Mouse (Mus musculus): ENCODE data around the gene Map3k3. TPM values are rescaled to one million over a fixed set of nuclear protein-coding genes. Genes with fewer than 3 reads are reported as not detected.
A peak's percentile ranks its signal among the peaks of the same experiment; 100 is the strongest.

Gene Map3k3
- polyA plus RNA-seq, 1 experiment from 2014 or later = 27.3 TPM

GRCm38 (mm10) chr11:106134580-106135528 lies 50.4 kb downstream of the Map3k3 start:
- ATAC-seq (ENCODE audit: insufficient number of reproducible peaks, insufficient read depth, low FRiP score, low TSS enrichment, low read depth) = no peak
- H3K27me3 ChIP-seq = no peaks in the 10 kb centered on the region
- no peak overlapping the region for H3K4me3 ChIP-seq (replicated peaks)
- H3K27ac ChIP-seq = peak overlapping the region; percentile 20; the same call in 1 of the 2 replicates
- H3K36me3 ChIP-seq = peaks cover 62% of the 10 kb centered on the region
- WGBS = 48% methylated on average over 8 of the region's 8 CpGs
- no peak overlapping the region for H3K9ac ChIP-seq (replicated peaks)
- no peaks in the 10 kb centered on the region for H3K4me1 ChIP-seq (replicated peaks)
- H3K9me3 ChIP-seq = no peaks in the 10 kb centered on the region
- H3K4me2 ChIP-seq = no peak overlapping the region

GRCm38 (mm10) chr11:106151219-106151618 lies 66.8 kb downstream of the Map3k3 start:
- no peak for ATAC-seq (ENCODE audit: insufficient number of reproducible peaks, insufficient read depth, low FRiP score, low TSS enrichment, low read depth)
- Histone ChIP-seq H3K36me3 (peaks cover 91% of the 10 kb centered on the region), H3K4me3 (replicated peaks) (no peak overlapping the region), H3K4me2 (no peak overlapping the region), H3K9ac (replicated peaks) (no peak overlapping the region), H3K9me3 (no peaks in the 10 kb centered on the region), H3K27ac (no peak overlapping the region), H3K4me1 (replicated peaks) (peaks cover 6% of the 10 kb centered on the region; the same call in 1 of the 2 replicates), H3K27me3 (no peaks in the 10 kb centered on the region)
- 84% methylated on average over 3 of the region's 3 CpGs for WGBS

- 83% methylated on average over 8 of the region's 8 CpGs for WGBS
These were observed 67.7 kb downstream of the Map3k3 start for GRCm38 (mm10) chr11:106152132-106152531.

GRCm38 (mm10) chr11:106154091-106154490 lies 69.7 kb downstream of the Map3k3 start:
- Histone ChIP-seq H3K9me3 (no peaks in the 10 kb centered on the region), H3K4me1 (replicated peaks) (peaks cover 28% of the 10 kb centered on the region), H3K27ac (no peak overlapping the region), H3K4me2 (no peak overlapping the region), H3K9ac (replicated peaks) (no peak overlapping the region), H3K4me3 (replicated peaks) (no peak overlapping the region), H3K27me3 (no peaks in the 10 kb centered on the region), H3K36me3 (peaks cover 97% of the 10 kb centered on the region)
- ATAC-seq (ENCODE audit: insufficient number of reproducible peaks, insufficient read depth, low FRiP score, low TSS enrichment, low read depth) = no peak
- WGBS = 78% methylated on average over 5 of the region's 5 CpGs

More at GRCm38 (mm10) chr11:106152132-106152531, 67.7 kb downstream of the Map3k3 start:
- Histone ChIP-seq H3K4me2 (no peak overlapping the region), H3K4me3 (replicated peaks) (no peak overlapping the region), H3K27me3 (no peaks in the 10 kb centered on the region), H3K9ac (replicated peaks) (no peak overlapping the region), H3K4me1 (replicated peaks) (peaks cover 10% of the 10 kb centered on the region), H3K9me3 (no peaks in the 10 kb centered on the region), H3K36me3 (peaks cover 100% of the 10 kb centered on the region), H3K27ac (no peak overlapping the region)
- ATAC-seq (ENCODE audit: insufficient number of reproducible peaks, insufficient read depth, low FRiP score, low TSS enrichment, low read depth) = no peak

GRCm38 (mm10) chr11:106154770-106155169 lies 70.4 kb downstream of the Map3k3 start:
- H3K4me1 ChIP-seq (replicated peaks) = peaks cover 31% of the 10 kb centered on the region
- no peaks in the 10 kb centered on the region for H3K9me3 ChIP-seq
- no peak overlapping the region for H3K4me3 ChIP-seq (replicated peaks)
- no peaks in the 10 kb centered on the region for H3K27me3 ChIP-seq
- no peak overlapping the region for H3K9ac ChIP-seq (replicated peaks)
- no peak for ATAC-seq (ENCODE audit: insufficient number of reproducible peaks, insufficient read depth, low FRiP score, low TSS enrichment, low read depth)
- no peak overlapping the region for H3K4me2 ChIP-seq
- no peak overlapping the region for H3K27ac ChIP-seq
- 79% methylated on average over 2 of the region's 2 CpGs for WGBS
- H3K36me3 ChIP-seq = peaks cover 90% of the 10 kb centered on the region

GRCm38 (mm10) chr11:106155761-106156160 lies 71.3 kb downstream of the Map3k3 start:
- Histone ChIP-seq H3K4me2 (no peak overlapping the region), H3K27me3 (no peaks in the 10 kb centered on the region), H3K27ac (peak overlapping the region; percentile 56), H3K36me3 (peaks cover 81% of the 10 kb centered on the region), H3K9ac (replicated peaks) (no peak overlapping the region), H3K4me1 (replicated peaks) (peaks cover 31% of the 10 kb centered on the region), H3K4me3 (replicated peaks) (no peak overlapping the region), H3K9me3 (no peaks in the 10 kb centered on the region)
- no peak for ATAC-seq (ENCODE audit: insufficient number of reproducible peaks, insufficient read depth, low FRiP score, low TSS enrichment, low read depth)
- WGBS = 43% methylated on average over 3 of the region's 3 CpGs

- no peaks in the 10 kb centered on the region for H3K9me3 ChIP-seq
- H3K4me1 ChIP-seq (replicated peaks) = peaks cover 36% of the 10 kb centered on the region
- H3K4me3 ChIP-seq (replicated peaks) = no peak overlapping the region
- H3K9ac ChIP-seq (replicated peaks) = no peak overlapping the region
- no peaks in the 10 kb centered on the region for H3K27me3 ChIP-seq
- ATAC-seq (ENCODE audit: insufficient number of reproducible peaks, insufficient read depth, low FRiP score, low TSS enrichment, low read depth) = no peak
- H3K36me3 ChIP-seq = peaks cover 76% of the 10 kb centered on the region
- 81% methylated on average over 1 of the region's 1 CpGs for WGBS
- H3K27ac ChIP-seq = peak overlapping the region; percentile 56; the same call in 1 of the 2 replicates
- H3K4me2 ChIP-seq = no peak overlapping the region
These were observed 71.8 kb downstream of the Map3k3 start for GRCm38 (mm10) chr11:106156257-106156656.

GRCm38 (mm10) chr11:106157154-106157553 lies 72.7 kb downstream of the Map3k3 start:
- Histone ChIP-seq H3K27me3 (no peaks in the 10 kb centered on the region), H3K36me3 (peaks cover 67% of the 10 kb centered on the region), H3K4me1 (replicated peaks) (peaks cover 45% of the 10 kb centered on the region), H3K9ac (replicated peaks) (no peak overlapping the region), H3K9me3 (no peaks in the 10 kb centered on the region), H3K4me2 (no peak overlapping the region), H3K4me3 (replicated peaks) (no peak overlapping the region), H3K27ac (no peak overlapping the region)
- 87% methylated on average over 7 of the region's 7 CpGs for WGBS
- no peak for ATAC-seq (ENCODE audit: insufficient number of reproducible peaks, insufficient read depth, low FRiP score, low TSS enrichment, low read depth)

GRCm38 (mm10) chr11:106158081-106158929 lies 73.9 kb downstream of the Map3k3 start:
- H3K4me1 ChIP-seq (replicated peaks) = peaks cover 47% of the 10 kb centered on the region
- H3K27me3 ChIP-seq = no peaks in the 10 kb centered on the region
- peak overlapping the region; percentile 98 for H3K9ac ChIP-seq (replicated peaks)
- no peaks in the 10 kb centered on the region for H3K9me3 ChIP-seq
- H3K36me3 ChIP-seq = peaks cover 67% of the 10 kb centered on the region
- WGBS = 50% methylated on average over 14 of the region's 14 CpGs
- peak overlapping the region; percentile 95 for H3K4me2 ChIP-seq
- H3K4me3 ChIP-seq (replicated peaks) = peak overlapping the region; percentile 85
- peak overlapping the region; percentile 100 for H3K27ac ChIP-seq
- ATAC-seq (ENCODE audit: insufficient number of reproducible peaks, insufficient read depth, low FRiP score, low TSS enrichment, low read depth) = no peak

- H3K4me3 ChIP-seq (replicated peaks) = peak overlapping the region; percentile 85
- H3K4me1 ChIP-seq (replicated peaks) = peaks cover 47% of the 10 kb centered on the region
- peak overlapping the region; percentile 98 for H3K9ac ChIP-seq (replicated peaks)
- H3K9me3 ChIP-seq = no peaks in the 10 kb centered on the region
- peak overlapping the region; percentile 100 for H3K27ac ChIP-seq
- WGBS = 37% methylated on average over 9 of the region's 9 CpGs
- H3K27me3 ChIP-seq = no peaks in the 10 kb centered on the region
- H3K36me3 ChIP-seq = peaks cover 67% of the 10 kb centered on the region
- peak; percentile 5 for ATAC-seq (ENCODE audit: insufficient number of reproducible peaks, insufficient read depth, low FRiP score, low TSS enrichment, low read depth)
- H3K4me2 ChIP-seq = peak overlapping the region; percentile 95
These were observed 74.5 kb downstream of the Map3k3 start for GRCm38 (mm10) chr11:106158930-106159215.
